Mouse (Mus musculus): ENCODE data around the gene Nphp4. TPM values are rescaled to one million over a fixed set of nuclear protein-coding genes. Genes with fewer than 3 reads are reported as not detected.

Nphp4 gene
- polyA plus RNA-seq, 1 experiment from 2014 or later: 7.3 TPM

DNA sequence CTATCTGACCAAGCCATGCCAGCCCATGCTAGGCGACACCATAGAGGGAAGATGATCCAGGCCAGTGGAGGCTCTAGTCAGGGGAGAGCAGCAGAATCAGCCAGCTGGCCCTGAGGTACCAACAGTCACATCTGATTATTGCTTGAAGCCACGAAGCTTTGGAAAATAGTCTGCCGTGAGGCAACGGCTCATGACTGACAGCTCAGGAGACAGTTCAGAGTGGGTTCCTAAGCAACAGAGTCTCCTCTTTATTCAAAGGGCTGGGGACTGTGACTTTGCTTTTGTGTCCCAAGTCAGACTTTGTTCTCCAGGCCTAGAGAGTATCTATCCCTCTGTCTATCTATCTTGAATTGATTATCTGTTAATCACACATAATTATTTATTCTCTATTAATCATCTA is 100.3 kb downstream of the Nphp4 start:
- Histone ChIP-seq H3K27me3 (no peaks in the 10 kb centered on the region), H3K4me1 (no peaks in the 10 kb centered on the region), H3K4me2 (no peak overlapping the region), H3K27ac (no peak overlapping the region), H3K4me3 (replicated peaks) (no peak overlapping the region), H3K36me3 (replicated peaks) (no peaks in the 10 kb centered on the region), H3K9me3 (no peaks in the 10 kb centered on the region), H3K9ac (no peak overlapping the region)
- WGBS: 55% methylated on average over 4 of the region's 4 CpGs
- no peak for ATAC-seq (ENCODE audit: low FRiP score)

DNA sequence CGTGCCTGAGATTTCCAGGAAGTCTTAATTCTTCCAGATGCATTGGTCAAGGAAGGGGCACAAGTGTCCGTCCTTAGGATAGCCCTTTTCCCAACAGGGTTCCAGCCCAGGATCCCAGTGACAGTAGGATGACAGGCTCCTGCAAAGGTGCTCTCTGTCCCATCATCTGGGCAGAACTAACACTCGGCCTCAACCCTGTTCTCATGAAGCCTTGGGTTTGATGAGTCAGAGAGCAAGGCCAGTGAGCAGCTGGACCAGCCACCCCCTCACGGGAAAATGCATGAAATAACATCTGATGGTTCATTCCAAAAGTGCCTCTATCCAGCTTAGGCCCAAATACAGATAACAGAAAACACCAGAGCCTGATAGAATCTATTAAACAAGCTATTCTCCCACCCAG is 103.5 kb downstream of the Nphp4 start:
- H3K4me3 ChIP-seq (replicated peaks): no peak overlapping the region

GRCm38 (mm10) chr4:152582206-152582605 is 105.7 kb downstream of the Nphp4 start:
- no peak overlapping the region for H3K27ac ChIP-seq
- H3K4me3 ChIP-seq (replicated peaks): no peak overlapping the region
- H3K9me3 ChIP-seq: no peaks in the 10 kb centered on the region
- H3K9ac ChIP-seq: no peak overlapping the region
- H3K4me2 ChIP-seq: no peak overlapping the region
- ATAC-seq (ENCODE audit: low FRiP score): no peak
- 0 out of 2 replicates have a peak, but pooled peaks cover 6% of the 10 kb centered on the region for H3K27me3 ChIP-seq
- peaks cover 6% of the 10 kb centered on the region; the same call in 1 of the 2 replicates for H3K4me1 ChIP-seq
- no peaks in the 10 kb centered on the region for H3K36me3 ChIP-seq (replicated peaks)
- WGBS: 41% methylated on average over 6 of the region's 6 CpGs

More for the DNA sequence above, 103.5 kb downstream of the Nphp4 start:
- 83% methylated on average over 4 of the region's 4 CpGs for WGBS
- Histone ChIP-seq H3K36me3 (replicated peaks) (no peaks in the 10 kb centered on the region), H3K9ac (no peak overlapping the region), H3K4me2 (no peak overlapping the region), H3K4me1 (no peaks in the 10 kb centered on the region), H3K27ac (no peak overlapping the region), H3K27me3 (0 out of 2 replicates have a peak, but pooled peaks cover 6% of the 10 kb centered on the region), H3K9me3 (no peaks in the 10 kb centered on the region)
- ATAC-seq (ENCODE audit: low FRiP score): no peak

- peaks cover 6% of the 10 kb centered on the region; the same call in 1 of the 2 replicates for H3K4me1 ChIP-seq
- H3K4me2 ChIP-seq: no peak overlapping the region
- ATAC-seq (ENCODE audit: low FRiP score): no peak
- WGBS: 72% methylated on average over 6 of the region's 6 CpGs
- H3K27ac ChIP-seq: no peak overlapping the region
- H3K9ac ChIP-seq: no peak overlapping the region
- no peaks in the 10 kb centered on the region for H3K36me3 ChIP-seq (replicated peaks)
- H3K4me3 ChIP-seq (replicated peaks): no peak overlapping the region
- 0 out of 2 replicates have a peak, but pooled peaks cover 6% of the 10 kb centered on the region for H3K27me3 ChIP-seq
- no peaks in the 10 kb centered on the region for H3K9me3 ChIP-seq
Observed at GRCm38 (mm10) chr4:152583616-152584015, 107.1 kb downstream of the Nphp4 start.

GRCm38 (mm10) chr4:152585526-152585925 is 109.0 kb downstream of the Nphp4 start:
- Histone ChIP-seq H3K4me3 (replicated peaks) (no peak overlapping the region), H3K27me3 (0 out of 2 replicates have a peak, but pooled peaks cover 6% of the 10 kb centered on the region), H3K4me2 (no peak overlapping the region), H3K4me1 (peaks cover 6% of the 10 kb centered on the region; the same call in 1 of the 2 replicates), H3K27ac (no peak overlapping the region), H3K9me3 (no peaks in the 10 kb centered on the region), H3K9ac (no peak overlapping the region), H3K36me3 (replicated peaks) (no peaks in the 10 kb centered on the region)
- WGBS: 30% methylated on average over 15 of the region's 15 CpGs
- ATAC-seq (ENCODE audit: low FRiP score): no peak

- H3K4me1 ChIP-seq: peaks cover 6% of the 10 kb centered on the region; the same call in 1 of the 2 replicates
- WGBS: 48% methylated on average over 4 of the region's 4 CpGs
Observed at GRCm38 (mm10) chr4:152586175-152586574, 109.7 kb downstream of the Nphp4 start.

GRCm38 (mm10) chr4:152604285-152604684 is 127.8 kb downstream of the Nphp4 start:
- Histone ChIP-seq H3K27me3 (no peaks in the 10 kb centered on the region), H3K4me2 (no peak overlapping the region), H3K4me3 (replicated peaks) (no peak overlapping the region), H3K27ac (no peak overlapping the region), H3K4me1 (peaks cover 13% of the 10 kb centered on the region), H3K9ac (no peak overlapping the region), H3K9me3 (no peaks in the 10 kb centered on the region), H3K36me3 (replicated peaks) (no peaks in the 10 kb centered on the region)
- ATAC-seq (ENCODE audit: low FRiP score): no peak
- WGBS: 87% methylated on average over 5 of the region's 5 CpGs

More at GRCm38 (mm10) chr4:152586175-152586574, 109.7 kb downstream of the Nphp4 start:
- no peak overlapping the region for H3K27ac ChIP-seq
- H3K27me3 ChIP-seq: 0 out of 2 replicates have a peak, but pooled peaks cover 6% of the 10 kb centered on the region
- H3K9ac ChIP-seq: no peak overlapping the region
- no peaks in the 10 kb centered on the region for H3K36me3 ChIP-seq (replicated peaks)
- no peak overlapping the region for H3K4me2 ChIP-seq
- ATAC-seq (ENCODE audit: low FRiP score): no peak
- H3K9me3 ChIP-seq: no peaks in the 10 kb centered on the region
- H3K4me3 ChIP-seq (replicated peaks): no peak overlapping the region

DNA sequence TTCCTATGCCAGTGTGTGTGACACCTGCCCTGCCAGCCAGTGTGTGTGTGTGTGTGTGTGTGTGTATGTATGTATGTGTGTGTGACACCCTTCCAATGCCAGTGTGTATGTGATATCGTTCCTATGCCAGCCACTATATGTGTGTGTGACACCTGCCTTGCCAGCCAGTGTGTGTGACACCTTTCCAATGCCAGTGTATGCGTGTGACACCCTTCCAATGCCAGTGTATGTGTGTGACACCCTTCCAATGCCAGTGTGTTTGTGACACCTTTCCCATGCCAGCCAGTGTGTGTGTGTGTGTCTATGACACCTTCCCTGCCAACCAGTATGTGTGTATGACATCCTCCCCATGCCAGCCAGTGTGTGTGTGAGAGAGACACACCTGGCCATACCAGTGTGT is 132.7 kb downstream of the Nphp4 start:
- H3K4me2 ChIP-seq: no peak overlapping the region
- no peaks in the 10 kb centered on the region for H3K27me3 ChIP-seq
- H3K27ac ChIP-seq: no peak overlapping the region
- ATAC-seq (ENCODE audit: low FRiP score): no peak
- no peaks in the 10 kb centered on the region for H3K9me3 ChIP-seq
- 81% methylated on average over 2 of the region's 2 CpGs for WGBS
- no peak overlapping the region for H3K4me3 ChIP-seq (replicated peaks)
- H3K9ac ChIP-seq: no peak overlapping the region
- H3K36me3 ChIP-seq (replicated peaks): no peaks in the 10 kb centered on the region
- H3K4me1 ChIP-seq: peaks cover 9% of the 10 kb centered on the region

DNA sequence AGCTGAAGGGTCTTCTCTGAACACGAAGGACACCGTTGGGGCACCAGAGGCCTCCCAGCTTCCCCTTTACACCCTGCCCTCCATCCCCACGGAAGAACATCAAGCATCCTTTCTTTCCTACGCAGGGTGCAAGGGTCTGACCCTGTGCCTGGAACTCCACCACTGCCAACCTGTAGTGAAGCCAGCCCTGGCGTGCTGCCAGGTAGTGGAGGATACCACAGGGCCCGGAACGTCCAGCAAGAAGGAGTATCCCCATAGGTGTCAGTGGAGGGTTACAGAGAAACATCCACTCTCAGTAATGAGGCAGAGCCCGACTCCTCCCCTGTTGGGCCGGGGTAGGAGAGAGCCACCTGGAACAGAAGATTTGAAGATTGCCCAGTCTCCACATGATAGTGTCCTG is 133.5 kb downstream of the Nphp4 start:
- WGBS: 88% methylated on average over 9 of the region's 9 CpGs
- no peak overlapping the region for H3K4me3 ChIP-seq (replicated peaks)
- no peaks in the 10 kb centered on the region for H3K36me3 ChIP-seq (replicated peaks)
- no peak overlapping the region for H3K9ac ChIP-seq
- no peaks in the 10 kb centered on the region for H3K27me3 ChIP-seq
- H3K4me1 ChIP-seq: peaks cover 6% of the 10 kb centered on the region
- no peaks in the 10 kb centered on the region for H3K9me3 ChIP-seq
- ATAC-seq (ENCODE audit: low FRiP score): no peak
- no peak overlapping the region for H3K27ac ChIP-seq
- no peak overlapping the region for H3K4me2 ChIP-seq

Other genes starting within 250 kb of the Nphp4 start
- gene Gpr153, start 202.5 kb upstream of the Nphp4 start, polyA plus RNA-seq (2016; fragmentation: Nextera tagmentation; extraction: Ambion mirVana): 5.8 and 6.9 TPM in 2 replicates
- 0.43 and 0.46 TPM in 2 replicates for gene Hes3, start 185.0 kb upstream of the Nphp4 start, polyA plus RNA-seq (2016; fragmentation: Nextera tagmentation; extraction: Ambion mirVana)
- gene Icmt, start 179.5 kb upstream of the Nphp4 start, polyA plus RNA-seq (2016; fragmentation: Nextera tagmentation; extraction: Ambion mirVana): 20.3 and 21.3 TPM in 2 replicates
- 1.5 and 2.7 TPM in 2 replicates for gene Rnf207, start 157.7 kb upstream of the Nphp4 start, polyA plus RNA-seq (2016; fragmentation: Nextera tagmentation; extraction: Ambion mirVana)
- gene Rpl22, start 151.0 kb upstream of the Nphp4 start, polyA plus RNA-seq (2016; fragmentation: Nextera tagmentation; extraction: Ambion mirVana): 319 and 331 TPM in 2 replicates
- gene Chd5, start 138.1 kb upstream of the Nphp4 start, polyA plus RNA-seq (2016; fragmentation: Nextera tagmentation; extraction: Ambion mirVana): 6.8 and 7.4 TPM in 2 replicates
- 16.6 and 17.1 TPM in 2 replicates for gene Kcnab2, start 1.2 kb downstream of the Nphp4 start, polyA plus RNA-seq (2016; fragmentation: Nextera tagmentation; extraction: Ambion mirVana)